Mouse (Mus musculus): ENCODE measurements around the gene Wnk2. TPM values are rescaled to one million over a fixed set of nuclear protein-coding genes. Genes with fewer than 3 reads are reported as not detected.

Gene Wnk2
- polyA plus RNA-seq, 1 experiment from 2014 or later: 0.14 TPM

GRCm38 (mm10) chr13:49024763-49025162 is 123.1 kb downstream of the Wnk2 start:
- Histone ChIP-seq H3K27ac (no peak overlapping the region), H3K4me3 (no peak overlapping the region), H3K4me1 (peaks cover 20% of the 10 kb centered on the region), H3K27me3 (replicated peaks) (no peaks in the 10 kb centered on the region; the same call in 1 of the 2 replicates), H3K9ac (no peak overlapping the region), H3K4me2 (peak overlapping the region; percentile 42), H3K9me3 (replicated peaks) (no peaks in the 10 kb centered on the region), H3K36me3 (no peaks in the 10 kb centered on the region)
- 10% methylated on average over 11 of the region's 12 CpGs for WGBS (ENCODE audit: insufficient replicate concordance)
- 0 out of 2 replicates have a peak, but pooled peaks have one; percentile 57 for ATAC-seq

DNA sequence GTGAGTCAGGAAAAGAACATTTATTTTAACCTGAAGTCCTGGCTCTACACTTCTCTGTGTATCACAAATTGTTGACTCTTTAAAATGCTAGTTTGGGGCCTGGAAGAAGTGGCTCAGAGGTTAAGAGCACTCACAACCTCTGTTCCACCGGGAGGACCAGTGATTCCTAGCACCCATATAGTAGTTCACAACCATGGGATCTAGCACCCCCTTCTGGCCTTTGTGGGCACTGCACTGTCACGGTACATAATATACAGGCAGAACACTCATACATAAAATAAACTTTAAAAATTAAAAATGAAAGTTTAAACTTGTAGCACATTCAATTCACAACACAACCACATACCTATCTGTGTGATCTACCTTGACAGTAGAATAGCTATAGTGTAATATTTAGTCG is 126.1 kb downstream of the Wnk2 start:
- Histone ChIP-seq H3K27me3 (replicated peaks) (no peaks in the 10 kb centered on the region; the same call in 1 of the 2 replicates), H3K9ac (no peak overlapping the region), H3K27ac (no peak overlapping the region), H3K4me1 (peaks cover 20% of the 10 kb centered on the region), H3K4me3 (no peak overlapping the region), H3K9me3 (replicated peaks) (peaks cover 6% of the 10 kb centered on the region), H3K4me2 (no peak overlapping the region), H3K36me3 (no peaks in the 10 kb centered on the region)
- 37% methylated on average over 3 of the region's 3 CpGs for WGBS (ENCODE audit: insufficient replicate concordance)
- 0 out of 2 replicates have a peak, but pooled peaks have one; percentile 38 for ATAC-seq

GRCm38 (mm10) chr13:49020152-49020551 is 127.7 kb downstream of the Wnk2 start:
- Histone ChIP-seq H3K9me3 (replicated peaks) (peaks cover 6% of the 10 kb centered on the region), H3K27me3 (replicated peaks) (peaks cover 3% of the 10 kb centered on the region; the same call in 1 of the 2 replicates), H3K27ac (no peak overlapping the region), H3K36me3 (no peaks in the 10 kb centered on the region), H3K4me3 (no peak overlapping the region), H3K4me2 (no peak overlapping the region), H3K4me1 (peaks cover 19% of the 10 kb centered on the region), H3K9ac (no peak overlapping the region)
- WGBS (ENCODE audit: insufficient replicate concordance): 50% methylated on average over 5 of the region's 5 CpGs
- ATAC-seq: peak; percentile 63

DNA sequence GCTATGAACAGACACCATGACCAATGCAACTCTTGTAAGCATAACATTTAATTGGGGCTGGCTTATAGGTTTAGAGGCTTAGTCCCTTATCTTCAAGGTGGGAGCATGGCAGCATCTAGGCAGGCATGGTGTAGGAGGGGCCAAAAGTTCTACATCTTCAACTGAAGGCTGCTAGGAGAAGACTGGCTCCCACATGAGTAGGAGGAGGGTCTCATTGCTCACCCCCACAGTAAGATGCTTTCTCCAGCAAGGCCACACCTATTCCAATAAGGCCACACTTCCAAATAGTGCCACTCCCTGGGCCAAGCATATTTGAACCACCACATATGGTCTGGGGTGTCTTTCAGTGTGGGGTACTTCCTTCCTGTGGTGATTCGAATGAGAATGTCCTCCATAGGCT is 130.4 kb downstream of the Wnk2 start:
- Histone ChIP-seq H3K27ac (no peak overlapping the region), H3K4me1 (peaks cover 13% of the 10 kb centered on the region), H3K9me3 (replicated peaks) (peaks cover 6% of the 10 kb centered on the region), H3K4me2 (no peak overlapping the region), H3K27me3 (replicated peaks) (peaks cover 3% of the 10 kb centered on the region; the same call in 1 of the 2 replicates), H3K36me3 (no peaks in the 10 kb centered on the region), H3K4me3 (no peak overlapping the region), H3K9ac (no peak overlapping the region)
- no peak for ATAC-seq
- WGBS (ENCODE audit: insufficient replicate concordance): 82% methylated on average over 1 of the region's 1 CpGs

- peaks cover 6% of the 10 kb centered on the region for H3K9me3 ChIP-seq (replicated peaks)
- no peak overlapping the region for H3K27ac ChIP-seq
- WGBS (ENCODE audit: insufficient replicate concordance): 28% methylated on average over 16 of the region's 16 CpGs
- peaks cover 13% of the 10 kb centered on the region for H3K4me1 ChIP-seq
- no peak overlapping the region for H3K4me3 ChIP-seq
- no peak overlapping the region for H3K9ac ChIP-seq
- H3K36me3 ChIP-seq: no peaks in the 10 kb centered on the region
- peak overlapping the region; percentile 59 for H3K4me2 ChIP-seq
- no peak for ATAC-seq
- H3K27me3 ChIP-seq (replicated peaks): peaks cover 3% of the 10 kb centered on the region; the same call in 1 of the 2 replicates
Measured at GRCm38 (mm10) chr13:49016311-49016761, 131.5 kb downstream of the Wnk2 start.

- H3K27ac ChIP-seq: no peak overlapping the region
- 13% methylated on average over 30 of the region's 30 CpGs for WGBS (ENCODE audit: insufficient replicate concordance)
- H3K4me3 ChIP-seq: peak overlapping the region; percentile 23
- H3K9ac ChIP-seq: no peak overlapping the region; the same call in 1 of the 2 replicates
- H3K4me2 ChIP-seq: peak overlapping the region; percentile 59
- H3K36me3 ChIP-seq: no peaks in the 10 kb centered on the region
- peaks cover 3% of the 10 kb centered on the region; the same call in 1 of the 2 replicates for H3K27me3 ChIP-seq (replicated peaks)
- 0 out of 2 replicates have a peak, but pooled peaks have one; percentile 27 for ATAC-seq
- H3K9me3 ChIP-seq (replicated peaks): peaks cover 6% of the 10 kb centered on the region
- peaks cover 13% of the 10 kb centered on the region for H3K4me1 ChIP-seq
Measured at GRCm38 (mm10) chr13:49015366-49016306, 132.2 kb downstream of the Wnk2 start.

DNA sequence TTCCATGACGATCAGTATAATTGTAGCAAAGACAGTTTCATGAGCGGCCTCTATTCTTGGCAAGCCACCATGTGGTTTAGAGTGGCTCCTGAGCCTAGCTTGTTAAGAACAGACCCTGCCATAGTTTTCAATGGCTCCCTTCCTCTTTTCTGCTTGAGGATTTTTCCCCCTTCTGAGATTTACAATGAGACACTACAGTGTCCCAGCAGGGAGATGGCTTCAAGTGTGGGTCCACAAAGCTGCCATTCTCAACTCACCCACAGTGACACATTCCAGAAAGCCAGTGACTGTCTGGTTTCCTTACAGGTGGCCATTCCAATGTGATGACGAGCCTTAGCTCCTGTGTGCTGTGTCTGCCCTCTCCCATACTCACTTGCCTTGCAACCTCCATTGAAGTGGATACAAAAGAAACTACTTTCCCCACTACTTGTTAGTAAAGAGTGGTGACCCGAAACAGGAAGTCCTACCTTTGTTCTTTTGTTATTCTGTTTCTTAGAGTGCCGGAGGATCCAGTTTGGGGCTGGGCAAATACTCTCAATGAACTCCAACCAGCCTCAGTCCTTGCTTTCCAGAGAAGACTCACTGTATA is 134.5 kb downstream of the Wnk2 start:
- no peak overlapping the region for H3K4me2 ChIP-seq
- no peaks in the 10 kb centered on the region for H3K36me3 ChIP-seq
- peaks cover 10% of the 10 kb centered on the region for H3K4me1 ChIP-seq
- no peak overlapping the region for H3K27ac ChIP-seq
- H3K9me3 ChIP-seq (replicated peaks): peaks cover 6% of the 10 kb centered on the region
- ATAC-seq: no peak
- H3K9ac ChIP-seq: no peak overlapping the region
- WGBS (ENCODE audit: insufficient replicate concordance): 55% methylated on average over 5 of the region's 5 CpGs
- no peak overlapping the region for H3K4me3 ChIP-seq
- H3K27me3 ChIP-seq (replicated peaks): peaks cover 14% of the 10 kb centered on the region

DNA sequence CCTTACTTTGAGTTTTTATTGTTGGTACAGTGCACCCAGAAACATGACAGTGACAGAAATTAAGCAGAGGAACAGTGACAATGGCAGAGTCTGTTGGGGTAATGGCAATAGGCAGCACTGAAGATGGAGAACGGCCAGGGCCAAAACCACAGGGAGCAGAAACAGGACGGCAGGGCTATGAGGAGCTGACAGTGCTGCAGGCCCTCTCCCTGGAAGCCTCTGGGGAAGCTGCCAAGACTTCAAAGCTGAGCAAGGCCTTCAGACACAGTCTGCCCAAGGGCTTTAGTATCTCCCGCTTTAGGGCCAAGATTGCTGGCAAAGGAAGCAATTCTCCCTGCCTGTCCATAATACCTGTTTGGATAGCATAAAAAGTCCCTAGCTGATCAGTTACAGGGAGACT is 146.1 kb downstream of the Wnk2 start:
- H3K9ac ChIP-seq: no peak overlapping the region
- H3K4me3 ChIP-seq: no peak overlapping the region
- 47% methylated on average over 3 of the region's 3 CpGs for WGBS (ENCODE audit: insufficient replicate concordance)
- ATAC-seq: no peak
- H3K4me2 ChIP-seq: no peak overlapping the region
- peaks cover 3% of the 10 kb centered on the region; the same call in 1 of the 2 replicates for H3K27me3 ChIP-seq (replicated peaks)
- no peaks in the 10 kb centered on the region for H3K9me3 ChIP-seq (replicated peaks)
- no peak overlapping the region for H3K27ac ChIP-seq
- no peaks in the 10 kb centered on the region for H3K36me3 ChIP-seq
- no peaks in the 10 kb centered on the region for H3K4me1 ChIP-seq

- no peak for ATAC-seq
Measured at GRCm38 (mm10) chr13:48998591-48998990, 149.2 kb downstream of the Wnk2 start.

DNA sequence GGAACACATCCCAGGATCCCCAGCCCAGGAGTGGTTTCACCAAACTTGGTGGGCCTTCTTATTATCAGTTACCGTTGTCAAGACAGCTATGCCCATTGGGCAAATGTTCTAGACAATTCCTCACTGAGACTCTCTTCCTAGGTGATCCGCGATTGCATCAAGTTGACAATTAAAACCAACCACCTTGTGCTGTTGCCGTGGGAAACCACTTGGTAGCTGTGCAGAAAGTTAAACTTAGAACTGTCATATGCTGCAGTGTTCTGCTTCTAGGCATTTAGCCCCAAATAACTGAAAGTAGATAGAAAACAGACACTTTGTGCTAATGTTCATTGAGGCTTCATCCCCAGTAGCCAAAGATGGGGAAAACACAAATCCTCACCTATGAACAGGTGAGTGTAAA is 151.1 kb downstream of the Wnk2 start:
- Histone ChIP-seq H3K27ac (no peak overlapping the region), H3K4me2 (no peak overlapping the region), H3K9ac (no peak overlapping the region), H3K9me3 (replicated peaks) (no peaks in the 10 kb centered on the region), H3K27me3 (replicated peaks) (peaks cover 3% of the 10 kb centered on the region; the same call in 1 of the 2 replicates), H3K4me3 (no peak overlapping the region), H3K36me3 (no peaks in the 10 kb centered on the region), H3K4me1 (no peaks in the 10 kb centered on the region)
- WGBS (ENCODE audit: insufficient replicate concordance): 76% methylated on average over 4 of the region's 4 CpGs
- ATAC-seq: no peak

More at GRCm38 (mm10) chr13:48998591-48998990, 149.2 kb downstream of the Wnk2 start:
- Histone ChIP-seq H3K4me1 (no peaks in the 10 kb centered on the region), H3K9me3 (replicated peaks) (no peaks in the 10 kb centered on the region), H3K36me3 (no peaks in the 10 kb centered on the region), H3K27ac (no peak overlapping the region), H3K4me3 (no peak overlapping the region), H3K9ac (no peak overlapping the region), H3K4me2 (no peak overlapping the region), H3K27me3 (replicated peaks) (peaks cover 3% of the 10 kb centered on the region; the same call in 1 of the 2 replicates)
- WGBS (ENCODE audit: insufficient replicate concordance): 8% methylated on average over 6 of the region's 6 CpGs

GRCm38 (mm10) chr13:48994903-48995302 is 152.9 kb downstream of the Wnk2 start:
- Histone ChIP-seq H3K4me2 (no peak overlapping the region), H3K9me3 (replicated peaks) (no peaks in the 10 kb centered on the region), H3K27me3 (replicated peaks) (peaks cover 3% of the 10 kb centered on the region; the same call in 1 of the 2 replicates), H3K36me3 (no peaks in the 10 kb centered on the region), H3K9ac (no peak overlapping the region), H3K4me1 (no peaks in the 10 kb centered on the region), H3K4me3 (no peak overlapping the region), H3K27ac (no peak overlapping the region)
- no peak for ATAC-seq
- 27% methylated on average over 3 of the region's 3 CpGs for WGBS (ENCODE audit: insufficient replicate concordance)

GRCm38 (mm10) chr13:48992914-48993313 is 154.9 kb downstream of the Wnk2 start:
- H3K27ac ChIP-seq: no peak overlapping the region
- ATAC-seq: no peak
- no peak overlapping the region for H3K9ac ChIP-seq
- H3K4me1 ChIP-seq: no peaks in the 10 kb centered on the region
- no peak overlapping the region for H3K4me3 ChIP-seq
- H3K9me3 ChIP-seq (replicated peaks): no peaks in the 10 kb centered on the region
- H3K4me2 ChIP-seq: no peak overlapping the region
- no peaks in the 10 kb centered on the region for H3K36me3 ChIP-seq
- no peaks in the 10 kb centered on the region for H3K27me3 ChIP-seq (replicated peaks)

All from liver, embryonic 12.5 days (tissue).